Mouse (Mus musculus): ENCODE data around the gene Eci1.

DNA sequence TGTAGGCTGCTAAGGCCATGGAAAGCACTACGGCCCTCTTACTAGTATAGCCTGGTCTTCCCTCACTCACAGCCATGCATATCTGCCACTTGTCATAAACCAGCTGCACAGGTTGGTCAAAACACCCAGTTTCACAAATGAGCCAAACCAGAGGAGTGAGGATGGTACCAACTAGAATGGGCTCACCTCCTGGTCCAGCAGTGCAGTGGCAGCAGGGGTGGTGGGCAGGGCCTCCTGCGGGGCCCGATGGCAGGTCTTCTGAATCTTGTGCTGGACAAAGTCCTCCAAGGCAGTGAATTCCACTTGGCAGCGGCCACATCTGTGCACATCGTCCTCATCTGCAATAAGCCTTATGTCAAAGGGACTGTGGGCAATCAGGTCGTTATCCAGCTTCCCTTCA is 24.8 kb downstream of the Eci1 start:
- TF ChIP-seq CTCF (IDR thresholded peaks at IDR 0.05; ENCODE audit: control insufficient read depth, insufficient read depth, insufficient read length) (no peak), USF1 (IDR thresholded peaks at IDR 0.05; ENCODE audit: low read depth) (no peak), MYOD1 (IDR thresholded peaks at IDR 0.05; ENCODE audit: control insufficient read depth, insufficient read length, low read depth) (no peak), MAX (IDR thresholded peaks at IDR 0.05) (no peak), CEBPB (IDR thresholded peaks at IDR 0.05; ENCODE audit: low read depth) (no peak), MYOG (IDR thresholded peaks at IDR 0.05; ENCODE audit: control insufficient read depth, extremely low read depth, insufficient read length) (no peak)
